Mouse (Mus musculus) c-Kit-positive CD71-positive TER-119-negative erythroid progenitor cells, embryonic 14.5 days (primary cell): ENCODE data around the gene Secisbp2l.

Experiments
- DNase-seq: peaks from one replicate; pipeline ENCODE4 v3.0.0-alpha.2; 2013; ENCODE audit warnings: low read depth

The Secisbp2l gene

GRCm38 (mm10) chr2:125782719-125783109 is at the start of gene Secisbp2l:
Gene Secisbp2l (minus strand): TSS chr2:125782870.
- DNase-seq: peak; percentile 77

GRCm38 (mm10) chr2:125829924-125830323 is 47.3 kb upstream of the Secisbp2l start:
- DNase-seq: no peak

- DNase-seq: no peak
These were observed 45.2 kb upstream of the Secisbp2l start for GRCm38 (mm10) chr2:125827898-125828297.

DNA sequence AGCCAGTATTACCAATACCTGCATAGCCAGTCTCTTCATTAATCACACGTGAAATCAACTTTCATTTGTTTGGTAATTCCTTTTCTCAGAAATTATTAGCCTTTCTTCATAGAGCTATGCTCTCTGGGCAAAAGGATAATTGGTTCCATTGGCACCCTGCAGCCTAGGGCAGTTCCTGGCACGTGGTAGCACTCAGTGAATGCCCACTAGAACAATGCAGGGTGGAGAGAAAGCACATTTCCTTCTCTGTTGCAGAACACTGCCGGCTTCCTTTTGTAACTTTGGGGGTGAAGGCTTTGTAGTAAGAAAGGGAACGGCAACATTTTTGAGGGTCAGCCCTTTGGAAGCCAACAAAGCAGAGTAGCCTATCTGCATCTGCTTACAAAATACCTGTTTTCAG is 43.5 kb upstream of the Secisbp2l start:
- no peak for DNase-seq

DNA sequence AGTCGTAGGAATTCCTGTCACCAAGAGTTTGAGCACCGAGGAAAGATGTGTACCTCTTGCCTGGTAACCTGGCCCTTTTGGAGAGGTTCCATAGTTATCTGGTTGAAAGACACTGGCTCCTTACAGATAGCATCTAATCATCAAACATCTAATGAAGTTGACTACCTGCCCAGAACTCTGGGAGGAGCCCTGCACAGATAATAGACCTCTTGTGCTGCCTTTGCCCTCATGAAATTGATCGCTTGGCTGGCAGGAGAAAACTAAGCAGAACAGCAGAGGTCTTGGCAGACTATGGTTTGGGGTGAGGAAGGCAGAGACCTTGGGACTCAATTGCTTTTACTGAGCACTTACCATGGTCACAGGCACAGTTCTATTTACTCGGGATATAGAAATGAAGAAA is 37.7 kb upstream of the Secisbp2l start:
- DNase-seq: no peak

- no peak for DNase-seq
These were observed 31.4 kb upstream of the Secisbp2l start for GRCm38 (mm10) chr2:125813972-125814595.

GRCm38 (mm10) chr2:125811332-125811731 is 28.7 kb upstream of the Secisbp2l start:
- no peak for DNase-seq

- no peak for DNase-seq
These were observed 26.9 kb upstream of the Secisbp2l start for GRCm38 (mm10) chr2:125809551-125809950.

DNA sequence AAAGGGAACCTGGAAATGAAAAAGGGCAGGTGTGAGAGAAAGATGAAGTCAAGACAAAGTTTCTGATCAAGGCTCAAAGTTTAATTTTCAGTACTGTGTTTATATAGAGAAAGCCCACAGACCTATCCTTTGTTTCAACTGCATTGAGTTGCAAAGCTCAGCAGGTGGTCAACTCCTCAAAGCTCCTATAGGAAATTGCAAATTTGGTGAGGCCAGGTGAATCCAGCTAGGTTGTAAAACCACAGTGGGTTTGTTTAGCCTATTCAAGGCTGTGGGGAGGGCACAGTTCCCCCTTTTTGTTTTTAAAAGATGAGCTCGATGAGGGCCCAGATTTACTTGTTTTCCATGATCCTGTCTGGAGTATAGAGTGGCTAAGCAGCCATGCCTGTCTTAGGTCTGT is 23.2 kb upstream of the Secisbp2l start:
- DNase-seq: no peak

- DNase-seq: no peak
These were observed 19.3 kb upstream of the Secisbp2l start for GRCm38 (mm10) chr2:125801947-125802346.

- DNase-seq: no peak
These were observed 18.4 kb upstream of the Secisbp2l start for GRCm38 (mm10) chr2:125801038-125801437.

GRCm38 (mm10) chr2:125800428-125800827 is 17.8 kb upstream of the Secisbp2l start:
- DNase-seq: no peak

DNA sequence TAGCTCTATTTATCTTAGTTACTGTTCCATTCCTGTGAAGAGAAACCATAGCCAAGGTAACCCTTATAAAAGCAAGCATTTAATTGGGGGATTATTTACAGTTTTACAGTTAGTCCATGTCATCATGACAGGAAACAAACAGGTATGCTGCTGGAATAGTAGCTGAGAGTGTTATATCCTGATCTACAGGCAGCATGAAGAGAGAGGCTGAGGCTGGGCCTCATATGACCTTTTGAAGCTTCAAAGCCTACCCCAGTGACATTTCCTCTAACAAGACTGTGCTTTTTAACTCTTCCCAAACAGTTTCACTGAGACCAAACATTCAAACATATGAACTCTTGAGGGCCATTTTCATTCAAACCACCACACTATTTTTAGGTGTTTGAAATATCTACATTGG is 15.2 kb upstream of the Secisbp2l start:
- DNase-seq: no peak

- no peak for DNase-seq
These were observed 12.4 kb upstream of the Secisbp2l start for GRCm38 (mm10) chr2:125795118-125795517.

- DNase-seq: no peak
These were observed 11.5 kb upstream of the Secisbp2l start for GRCm38 (mm10) chr2:125794166-125794565.

GRCm38 (mm10) chr2:125792879-125793261 is 10.2 kb upstream of the Secisbp2l start:
- DNase-seq: no peak

DNA sequence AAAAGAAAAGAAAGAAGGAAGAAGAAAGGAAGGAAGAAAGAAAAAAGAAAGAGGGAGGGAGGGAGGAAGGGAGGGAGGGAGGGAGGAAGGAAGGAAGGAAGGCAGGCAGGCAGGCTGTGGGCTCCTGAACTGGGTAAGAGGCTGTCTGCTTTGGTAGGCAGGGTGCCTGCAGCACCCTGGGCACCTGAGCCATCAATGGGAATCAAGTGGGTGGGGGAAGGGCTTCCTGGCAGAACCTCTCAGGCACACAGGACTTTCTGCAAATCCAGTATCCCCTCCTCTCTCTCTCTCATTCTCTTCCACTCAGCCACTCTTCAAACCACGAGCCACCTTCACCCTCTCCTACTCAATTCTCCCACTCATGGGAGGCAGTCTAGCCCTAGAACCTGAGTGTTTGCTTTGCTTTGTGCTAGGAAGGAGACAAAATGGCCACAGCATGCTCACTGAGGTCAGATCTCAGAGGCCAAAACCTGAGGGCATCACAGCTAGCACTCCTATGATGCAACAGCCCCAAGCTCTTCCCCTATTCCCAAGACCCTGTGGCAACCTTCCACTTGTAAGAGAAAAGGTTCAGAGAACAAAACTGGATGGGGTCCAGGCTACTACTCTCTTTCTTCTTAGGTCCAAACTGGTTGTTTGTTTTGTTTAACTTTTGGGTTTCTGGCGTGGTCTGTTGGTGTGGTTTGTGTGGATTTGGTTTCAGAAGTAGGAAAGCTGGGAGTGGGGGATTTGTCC is 9.6 kb upstream of the Secisbp2l start:
- DNase-seq: no peak

GRCm38 (mm10) chr2:125791485-125791885 is 8.8 kb upstream of the Secisbp2l start:
- DNase-seq: no peak

GRCm38 (mm10) chr2:125790242-125790641 is 7.6 kb upstream of the Secisbp2l start:
- DNase-seq: no peak

DNA sequence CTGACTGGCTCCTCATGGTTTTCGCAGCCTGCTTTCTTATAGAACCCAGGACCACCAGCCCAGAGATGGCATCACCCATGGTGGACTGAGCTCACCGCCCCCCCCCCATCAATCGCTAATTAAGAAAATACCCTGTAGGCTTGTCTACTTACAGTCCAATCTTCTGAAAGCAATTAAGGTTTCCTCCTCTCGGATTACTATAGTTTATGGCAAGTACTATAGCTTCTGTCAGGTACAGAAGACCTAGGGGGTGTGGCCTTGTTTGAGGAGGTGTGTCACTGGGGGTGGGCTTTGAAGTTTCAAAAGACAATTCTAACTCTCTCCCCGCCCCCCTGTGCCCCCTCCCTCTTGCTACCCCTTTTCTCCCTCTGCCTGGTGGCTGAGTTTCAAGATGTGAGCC is 6.6 kb upstream of the Secisbp2l start:
- DNase-seq: no peak

DNA sequence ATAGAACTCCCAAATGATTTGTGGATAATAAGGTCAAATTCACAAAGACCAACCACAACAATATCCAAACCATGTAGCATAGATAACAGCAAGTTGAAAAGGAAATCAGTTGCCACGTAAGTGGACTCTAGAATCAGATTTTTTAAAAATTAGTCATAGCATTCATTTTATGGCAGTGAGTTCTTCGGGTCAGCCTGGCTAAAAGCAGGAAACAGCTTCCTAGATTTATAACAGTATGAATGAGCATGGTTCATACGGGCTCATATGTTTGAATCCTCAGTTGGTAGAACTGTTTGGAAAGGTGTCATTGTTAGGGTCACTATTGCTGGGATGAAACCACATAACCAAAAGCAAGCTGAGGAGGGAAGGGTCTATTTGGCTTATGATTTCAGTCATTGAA is 6.1 kb upstream of the Secisbp2l start:
- no peak for DNase-seq

GRCm38 (mm10) chr2:125788351-125788750 is 5.7 kb upstream of the Secisbp2l start:
- DNase-seq: no peak

DNA sequence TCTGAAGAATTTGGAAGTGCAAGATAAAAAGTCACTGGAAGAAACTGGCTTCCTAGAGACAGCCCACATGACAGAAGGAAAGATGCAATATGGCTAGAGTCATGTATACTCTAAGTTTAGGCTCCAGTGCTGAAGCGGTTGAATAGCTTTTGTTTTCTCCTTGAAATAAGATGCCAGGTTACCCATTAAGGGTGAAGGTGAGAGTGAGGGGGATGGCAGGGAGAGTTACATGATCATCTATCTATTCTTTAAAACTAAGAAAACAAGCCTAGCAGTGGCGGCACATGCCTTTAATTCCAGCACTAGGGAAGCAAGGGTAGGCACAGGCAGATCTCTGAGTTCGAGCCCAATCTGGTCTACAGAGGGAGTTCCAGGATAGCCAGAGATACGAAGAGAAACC is 2.4 kb upstream of the Secisbp2l start:
- no peak for DNase-seq

- no peak for DNase-seq
These were observed 1.7 kb upstream of the Secisbp2l start for GRCm38 (mm10) chr2:125784392-125784791.
